Mouse (Mus musculus) c-Kit-positive CD71-negative TER-119-negative erythroid progenitor cells, embryonic 14.5 days (primary cell): ENCODE measurements around the gene Ttl.
A peak's percentile ranks its signal among the peaks of the same experiment; 100 is the strongest.

Experiments
- DNase-seq: peaks from one replicate; pipeline ENCODE4 v3.0.0-alpha.2; 2013; ENCODE audit warnings: low read depth

Ttl gene

DNA sequence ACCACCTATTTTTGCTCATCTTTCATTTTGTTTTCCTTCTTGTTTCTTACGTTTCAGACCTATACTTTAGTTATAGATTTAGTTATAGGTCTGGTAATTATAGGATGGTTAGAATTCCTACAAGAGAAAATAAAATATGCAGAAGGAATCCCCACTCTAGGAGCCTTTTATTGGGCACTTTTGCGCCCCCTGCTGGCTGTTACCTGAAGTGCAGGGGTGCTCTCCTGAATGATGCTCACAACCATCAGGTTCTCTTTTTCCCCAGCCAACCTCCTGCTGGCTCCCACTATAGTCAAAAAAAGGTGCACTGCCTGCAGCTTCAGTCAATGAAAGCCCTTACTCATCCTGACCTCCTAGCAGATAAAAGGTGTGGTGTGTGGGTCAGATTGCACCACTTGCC, 19.2 kb downstream of the Ttl start:
- DNase-seq: no peak

DNA sequence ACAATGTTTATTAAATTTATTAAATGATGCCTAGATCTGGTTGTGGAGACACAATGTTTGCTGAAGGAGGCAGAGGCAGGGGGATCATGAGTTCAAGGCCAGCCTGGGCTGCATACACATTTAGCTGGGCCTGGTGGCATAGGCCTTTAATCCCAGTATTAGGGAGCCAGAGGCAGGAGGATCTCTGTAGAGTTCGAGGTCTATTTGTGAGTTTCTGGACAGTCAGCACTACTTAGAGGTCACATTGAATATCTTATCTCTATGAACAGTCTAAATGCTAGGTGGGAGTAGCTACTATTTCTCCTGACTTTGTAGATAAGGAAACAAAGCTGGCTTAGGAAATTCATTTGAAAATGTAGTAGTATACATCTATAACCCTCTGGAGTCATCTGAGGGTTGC, 21.8 kb downstream of the Ttl start:
- DNase-seq: no peak

DNA sequence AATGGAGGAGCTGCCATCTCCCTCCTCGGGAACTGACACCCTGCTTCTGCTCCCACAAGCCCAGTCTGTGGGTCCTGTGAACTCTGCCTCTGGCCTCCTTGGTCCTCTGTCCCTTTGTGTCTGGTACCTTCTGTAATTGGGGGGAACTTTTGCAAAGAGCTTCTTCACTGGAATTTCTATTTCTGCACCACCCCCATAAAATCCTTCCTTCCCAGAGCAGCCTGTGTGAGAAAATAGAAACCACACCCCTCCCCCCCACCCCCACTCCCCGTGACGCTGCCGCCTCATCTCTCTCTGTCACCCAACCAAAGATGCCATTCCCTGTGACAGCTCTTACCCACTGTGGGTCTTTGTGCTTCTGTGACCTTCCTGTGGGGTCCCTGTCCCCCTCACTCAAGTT, 24.6 kb downstream of the Ttl start:
- no peak for DNase-seq

DNA sequence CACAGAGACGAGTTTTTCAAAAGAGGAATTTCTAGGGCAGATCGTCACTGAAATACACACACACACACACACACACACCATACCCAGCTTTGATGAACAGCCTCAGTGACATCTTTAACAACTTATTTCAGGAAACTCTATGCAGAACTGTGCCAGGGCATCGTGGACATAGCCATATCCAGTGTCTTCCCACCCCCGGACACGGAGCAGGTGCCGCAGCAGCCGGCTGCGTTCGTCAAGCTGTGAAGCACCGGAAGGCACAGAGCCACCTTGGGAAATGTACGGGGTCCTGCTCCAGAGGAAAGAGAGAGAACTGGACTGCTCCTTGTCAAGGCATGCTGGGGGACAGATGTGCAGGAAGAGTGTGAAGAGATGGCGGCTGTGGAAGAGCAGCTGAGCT, 27.1 kb downstream of the Ttl start:
- DNase-seq: no peak

DNA sequence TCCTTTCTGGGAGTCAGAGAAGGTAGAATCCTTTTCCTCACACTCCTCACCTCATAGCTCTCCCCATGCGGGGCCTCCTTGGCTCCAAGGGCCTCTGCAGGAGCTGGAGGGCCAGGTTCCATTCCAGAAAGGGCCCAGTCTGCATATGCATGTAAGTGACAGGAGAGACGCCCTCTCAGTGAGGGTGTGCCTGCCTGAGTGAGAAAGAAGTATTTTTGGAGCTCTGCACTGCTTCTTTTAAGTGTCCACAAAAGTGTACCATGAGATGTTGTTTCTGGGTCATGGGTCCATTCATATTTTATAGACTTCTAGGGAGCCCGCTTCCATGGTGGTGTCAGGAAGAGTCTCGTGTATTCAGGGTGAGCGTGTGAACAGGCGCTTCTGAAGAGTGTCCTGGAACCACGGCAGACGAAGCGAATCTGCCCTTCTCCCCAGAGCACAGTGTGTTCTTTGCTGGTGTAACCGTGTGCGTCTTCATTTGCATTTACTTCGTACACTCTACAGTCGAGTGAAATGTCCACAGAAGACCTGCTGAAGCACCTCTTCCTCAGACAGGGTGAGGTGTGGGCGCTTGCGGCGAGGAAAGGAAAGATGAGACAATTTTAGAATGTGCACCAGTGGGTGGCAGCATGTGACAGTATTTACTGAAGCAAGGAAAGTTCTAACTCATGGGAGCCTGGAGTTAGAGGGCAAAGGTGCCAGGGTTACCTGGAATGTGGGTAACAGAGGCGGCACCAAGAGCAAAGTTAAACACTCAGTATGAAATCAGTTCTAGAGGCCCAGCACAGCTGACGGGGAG, 28.4 kb downstream of the Ttl start:
- no peak for DNase-seq

DNA sequence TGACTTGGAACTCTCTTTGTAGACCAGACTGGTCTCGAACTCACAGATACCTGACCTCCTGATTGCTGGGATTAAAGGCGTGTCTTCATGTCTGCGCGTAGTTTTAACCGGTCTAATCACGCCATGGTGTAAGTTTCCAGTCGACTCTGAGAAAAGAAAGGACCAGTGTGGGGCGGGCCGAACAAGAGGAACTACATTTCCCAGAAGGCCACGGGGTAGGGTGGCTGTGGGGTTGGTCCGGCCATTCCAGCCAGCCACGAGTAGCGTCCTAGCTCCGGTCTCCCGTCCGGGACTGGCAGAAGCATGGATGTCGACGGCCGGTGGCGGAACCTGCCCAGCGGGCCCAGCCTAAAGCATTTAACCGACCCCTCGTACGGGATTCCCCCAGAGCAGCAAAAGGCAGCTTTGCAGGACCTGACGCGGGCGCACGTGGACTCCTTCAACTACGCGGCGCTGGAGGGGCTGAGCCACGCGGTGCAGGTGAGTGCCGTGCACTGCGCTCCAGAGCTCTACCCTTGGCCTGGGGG, 35.1 kb downstream of the Ttl start, which contains the start of gene Polr1b:
TSS of gene Polr1b (plus strand) at position 212 of the 527 bp plus-strand sequence.
- DNase-seq: peak; percentile 88

DNA sequence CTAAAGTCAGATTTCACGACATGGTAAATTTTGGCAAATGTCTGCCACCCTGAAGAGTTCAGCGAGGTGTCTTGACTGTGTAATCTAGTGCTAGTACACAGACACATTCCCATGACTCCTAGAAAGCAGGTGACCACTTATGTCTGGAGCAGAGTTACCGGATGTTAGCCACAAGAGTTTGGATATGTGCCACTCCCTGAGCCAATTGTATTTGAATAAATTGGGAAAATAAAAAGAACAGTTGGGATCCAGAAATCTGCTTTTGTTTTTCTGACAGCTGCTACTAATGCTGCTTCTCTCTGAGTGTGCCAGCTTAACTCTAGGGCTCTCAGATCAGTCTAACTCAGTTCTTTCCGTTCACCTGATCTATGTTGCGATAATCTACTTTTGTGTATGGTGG, 47.2 kb downstream of the Ttl start:
- no peak for DNase-seq

DNA sequence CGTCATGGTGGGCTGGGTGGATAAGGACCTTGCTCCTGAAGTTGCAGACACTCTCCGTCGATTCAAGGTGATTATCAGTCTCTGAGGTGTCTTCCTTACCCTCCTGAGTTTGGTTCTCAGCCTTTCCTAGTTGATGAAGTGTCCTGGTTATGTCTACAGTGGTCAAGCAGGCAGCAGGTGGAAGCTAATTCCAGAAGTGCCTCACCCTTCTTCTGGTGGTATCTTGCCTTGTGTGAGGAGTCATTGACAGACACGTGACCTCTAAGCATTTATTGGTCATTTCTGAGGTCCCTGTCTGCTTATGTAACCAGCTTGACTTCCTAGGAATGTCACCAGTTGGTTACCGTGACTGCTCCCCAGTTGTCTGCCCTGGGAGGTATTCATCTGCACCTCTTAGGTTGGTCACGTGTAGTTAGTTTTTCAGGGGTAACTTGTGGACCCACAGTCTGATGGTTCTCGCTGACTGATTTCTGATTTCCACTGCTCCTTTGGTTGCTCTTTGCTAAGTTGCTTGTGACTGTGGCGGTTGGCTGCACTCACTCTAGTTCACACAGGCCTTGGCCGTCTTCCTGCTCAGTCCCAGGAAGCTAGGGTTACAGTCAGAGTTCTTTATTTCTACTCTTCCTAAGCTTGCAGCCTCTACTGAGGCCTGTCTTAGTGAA, 50.1 kb downstream of the Ttl start:
- no peak for DNase-seq

DNA sequence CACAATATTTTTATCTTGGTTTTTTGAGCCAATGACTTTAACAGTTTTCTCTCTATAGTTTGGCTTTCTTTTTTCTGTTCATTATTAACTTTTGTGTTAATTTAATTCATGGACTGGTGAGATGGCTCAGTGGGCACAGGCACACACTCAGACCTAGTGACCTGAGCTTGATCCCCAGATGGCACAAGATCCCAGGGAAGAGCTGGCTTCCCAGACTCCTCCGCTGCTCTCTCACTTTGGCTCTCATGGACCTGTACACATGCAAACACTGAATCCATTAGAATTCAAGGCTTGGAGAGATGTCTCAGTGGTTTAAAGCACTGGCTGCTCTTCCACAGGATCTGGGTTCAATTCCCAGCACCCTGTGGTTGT, 50.6 kb downstream of the Ttl start:
- no peak for DNase-seq

DNA sequence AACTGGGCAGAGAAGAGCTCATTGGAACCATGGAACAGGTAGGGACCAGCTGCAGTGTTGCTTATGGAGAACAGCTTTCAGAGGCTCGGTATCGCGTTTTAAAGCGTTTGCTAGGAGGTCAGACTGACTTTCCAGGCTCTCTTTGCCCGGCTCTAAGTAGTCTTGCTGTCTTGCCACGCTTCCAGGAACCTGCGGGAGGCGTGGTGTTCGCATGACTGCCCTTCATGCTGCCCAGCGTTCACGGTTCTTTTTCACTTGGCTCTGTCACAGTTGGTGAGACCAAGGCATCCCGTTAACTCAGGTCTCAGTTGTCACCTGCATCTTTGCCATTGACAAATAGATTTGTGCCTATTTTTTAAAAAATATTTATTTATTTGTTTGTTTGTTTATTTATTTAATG, 52.3 kb downstream of the Ttl start:
- no peak for DNase-seq

DNA sequence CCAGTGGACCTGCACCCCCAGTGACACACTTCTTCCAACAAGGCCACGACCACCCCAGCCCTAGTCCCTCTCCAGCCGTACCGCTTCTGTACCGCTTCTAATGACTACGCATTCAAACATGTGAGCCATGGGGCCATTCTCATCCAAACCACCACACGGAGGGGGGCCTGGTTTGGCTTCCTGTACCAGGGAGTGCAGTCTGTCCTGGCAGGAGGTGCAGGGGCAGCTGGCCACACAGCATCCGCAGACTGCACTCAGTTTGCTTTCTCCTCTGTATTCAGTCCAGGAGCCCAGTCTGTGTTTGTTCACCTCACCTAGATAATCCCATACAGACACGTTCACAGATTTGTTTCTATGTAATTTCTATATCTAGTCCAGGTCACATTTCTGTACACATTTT, 56.2 kb downstream of the Ttl start:
- no peak for DNase-seq

DNA sequence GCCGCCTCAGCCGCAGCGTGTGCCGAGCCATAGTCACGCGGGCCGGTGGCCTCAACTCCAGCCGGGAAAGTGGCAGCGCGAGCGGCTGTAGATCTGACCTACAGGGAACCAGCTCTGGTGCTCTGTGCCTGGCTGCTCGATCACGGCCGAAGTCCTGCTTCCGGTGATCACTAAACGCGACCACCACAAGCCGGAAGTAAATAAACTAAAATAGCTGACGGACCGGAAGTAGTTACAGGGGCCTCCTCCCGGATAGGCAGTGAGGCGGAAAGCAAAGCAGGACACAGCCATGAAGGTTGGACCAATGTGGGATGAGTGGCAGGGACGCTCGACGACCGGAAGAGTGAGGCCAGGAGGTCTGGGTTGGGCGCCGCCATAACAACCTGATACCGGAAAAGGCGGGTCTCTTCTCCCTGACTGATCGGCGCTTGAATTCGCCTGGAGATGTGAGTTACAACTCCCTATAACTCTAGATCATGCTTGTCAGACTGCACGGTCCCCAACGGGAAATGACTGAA, 63.7 kb downstream of the Ttl start, which contains the start of gene Chchd5:
TSS of gene Chchd5 (plus strand) at position 289 of the 518 bp plus-strand sequence.
- DNase-seq: peak; percentile 84

DNA sequence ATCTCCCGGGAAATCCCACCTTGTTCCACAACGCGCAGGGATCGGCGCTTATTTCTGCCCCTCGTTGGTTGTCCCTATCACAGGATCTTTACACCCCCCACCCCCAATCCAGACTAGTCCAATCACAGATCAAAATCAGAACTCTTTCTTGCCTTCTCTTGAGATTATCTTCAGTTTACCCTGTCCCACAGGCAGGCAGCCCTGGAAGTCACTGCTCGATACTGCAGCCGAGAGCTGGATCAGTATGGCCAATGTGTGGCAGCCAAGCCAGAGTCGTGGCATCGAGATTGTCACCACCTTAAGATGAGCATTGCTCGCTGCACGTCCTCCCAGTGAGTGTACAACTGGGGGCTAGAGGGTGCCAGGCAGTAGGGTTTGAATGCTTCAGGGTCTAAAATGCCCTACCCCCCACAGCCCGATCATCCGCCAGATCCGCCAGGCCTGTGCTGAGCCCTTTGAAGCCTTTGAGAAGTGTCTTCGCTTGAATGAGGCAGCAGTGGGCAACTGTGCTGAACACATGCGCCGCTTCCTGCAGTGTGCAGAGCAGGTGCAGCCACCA, 64.3 kb downstream of the Ttl start:
- peak; percentile 13 for DNase-seq

DNA sequence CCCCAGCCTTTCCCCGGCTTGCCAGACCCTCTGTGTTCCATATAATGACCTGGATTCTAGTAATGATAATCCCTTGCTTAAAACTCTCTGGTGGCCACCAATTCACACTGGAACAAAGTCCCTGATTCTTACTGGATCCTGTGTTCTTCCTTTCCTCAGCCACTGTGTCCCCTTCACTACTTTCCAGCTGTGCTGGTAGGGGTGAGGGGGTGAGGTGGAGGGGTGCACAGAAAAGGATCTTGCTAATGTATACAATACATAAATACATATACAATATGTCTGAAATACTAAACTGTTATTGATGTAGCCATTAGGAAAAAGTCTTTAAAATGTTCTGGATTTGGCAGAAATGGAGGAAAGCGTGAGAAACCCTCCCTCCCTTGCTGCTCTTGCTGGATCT, 65.0 kb downstream of the Ttl start:
- DNase-seq: no peak

DNA sequence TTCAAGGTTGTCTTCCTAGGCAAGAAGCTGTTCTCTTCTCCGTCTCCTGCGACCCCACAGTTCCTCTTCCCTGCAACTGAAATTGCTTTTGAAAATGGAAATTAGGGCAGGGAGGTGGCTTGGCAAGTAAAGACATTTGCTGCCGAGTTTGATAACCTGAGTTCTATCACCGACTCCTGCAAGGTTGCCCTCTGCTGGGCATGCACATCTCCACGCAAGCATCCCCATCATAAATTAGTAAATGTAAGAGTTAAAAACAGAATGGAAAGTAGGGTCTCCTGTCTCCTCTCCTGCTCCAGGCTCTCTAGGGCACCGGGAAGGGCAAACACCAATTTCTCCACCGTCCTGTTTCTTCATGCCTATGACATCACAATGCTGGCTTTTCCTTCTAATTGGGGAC, 66.5 kb downstream of the Ttl start:
- no peak for DNase-seq

DNA sequence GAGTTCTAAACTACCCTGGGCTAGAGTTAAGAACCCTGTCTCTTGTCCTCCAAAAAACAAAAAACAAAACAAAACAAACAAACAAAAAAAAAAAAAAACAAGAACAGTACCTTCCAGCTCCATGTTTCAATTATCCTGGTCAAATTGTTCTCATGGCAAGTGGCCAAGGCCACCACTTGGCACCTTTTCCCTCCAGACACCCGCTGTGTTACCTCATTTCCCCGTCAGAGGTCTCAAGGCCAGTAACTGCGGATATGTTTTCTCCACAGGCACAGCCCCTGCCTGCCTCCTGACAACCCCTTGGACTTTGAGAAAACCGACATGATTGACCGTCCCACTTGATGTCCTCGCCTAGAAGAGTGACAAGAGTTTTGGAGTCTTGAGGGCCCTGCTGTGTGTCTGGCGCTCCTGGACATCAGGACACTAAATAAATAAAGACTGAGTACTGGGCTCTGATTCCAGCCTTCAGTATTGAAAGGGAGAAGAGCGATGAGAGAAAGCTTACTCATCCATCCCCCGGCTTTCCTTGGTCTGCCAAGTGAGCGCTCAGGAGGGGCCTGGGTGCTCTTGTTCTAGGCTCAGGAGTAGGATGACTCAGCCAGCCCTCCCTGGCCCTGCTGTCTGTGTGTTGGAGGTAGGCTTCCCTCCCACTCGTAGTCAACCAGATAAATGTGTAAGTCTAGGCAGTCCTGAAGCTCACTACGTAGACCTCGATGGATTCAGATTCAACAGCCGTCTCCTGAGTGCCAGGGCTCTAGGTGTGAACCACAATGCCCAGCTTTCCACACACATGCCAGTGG, 67.5 kb downstream of the Ttl start:
- DNase-seq: no peak

DNA sequence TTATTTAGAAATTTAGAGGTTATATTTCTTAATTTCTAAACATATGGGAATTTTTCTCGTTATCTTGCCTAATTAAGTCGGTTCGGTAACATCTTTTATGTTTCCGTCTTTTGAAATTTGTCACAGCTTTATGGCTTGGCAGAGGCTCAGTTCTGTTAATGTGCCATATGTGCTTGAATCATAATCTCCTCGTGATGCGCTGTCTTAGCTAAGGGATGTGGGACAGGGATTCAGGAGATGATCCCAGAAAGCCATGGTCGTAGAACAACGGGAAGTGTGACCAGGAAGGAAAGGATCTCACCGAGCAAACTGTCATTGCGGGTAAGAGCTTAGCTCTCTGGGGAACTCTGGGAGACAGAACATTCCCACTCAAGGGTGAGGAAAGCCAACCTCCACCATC, 74.2 kb downstream of the Ttl start:
- DNase-seq: no peak
